Mouse (Mus musculus): ENCODE measurements around the gene Mmd. TPM values are rescaled to one million over a fixed set of nuclear protein-coding genes. Genes with fewer than 3 reads are reported as not detected.

Gene Mmd
- polyA plus RNA-seq (2014; fragmentation: Nextera tagmentation; extraction: Ambion mirVana) = 63.3 and 68.3 TPM in 2 replicates

DNA sequence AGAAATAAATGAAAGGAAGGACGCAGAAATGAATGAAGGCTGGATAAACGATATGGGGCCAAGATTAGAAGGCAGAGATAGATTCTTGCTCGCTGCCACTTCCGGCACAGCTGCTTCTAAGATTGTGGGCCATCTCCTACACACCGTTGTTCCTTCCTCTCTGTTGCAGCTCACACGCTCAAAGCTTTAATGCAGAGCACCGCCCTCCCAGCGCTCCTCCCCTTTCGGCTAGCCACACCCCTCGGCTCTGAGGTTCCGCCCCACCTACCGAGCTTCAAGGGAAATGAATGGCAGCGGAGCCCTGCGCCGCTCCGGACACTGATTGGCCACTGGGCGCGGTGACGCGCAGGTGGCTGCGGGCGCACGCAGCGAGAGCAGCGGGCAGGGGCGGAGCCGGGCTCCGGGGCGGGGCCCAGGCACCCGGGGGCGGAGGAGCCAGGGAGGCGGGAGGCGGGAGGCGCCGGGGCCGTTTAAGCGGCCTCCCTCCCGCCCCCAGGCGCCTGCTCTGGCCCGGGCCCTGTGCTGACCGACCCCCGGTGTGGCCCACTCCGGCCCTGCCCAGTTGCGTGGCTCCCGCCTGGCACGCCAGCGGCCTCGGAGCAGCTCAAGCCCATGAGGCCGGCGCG, at the start of gene Mmd:
TSS of gene Mmd (plus strand) at position 432 of the 626 bp plus-strand sequence.
- no peaks in the 10 kb centered on the region for H3K36me3 ChIP-seq (ENCODE audit: control insufficient read depth, insufficient read depth, low read length)
- H3K4me1 ChIP-seq (ENCODE audit: control insufficient read depth, insufficient read depth, low read length) = peaks cover 15% of the 10 kb centered on the region
- peak within 1 kb of the TSS; percentile 85 for H3K27ac ChIP-seq (ENCODE audit: low read depth, low read length)
- peak; percentile 99 for ATAC-seq
- H3K4me2 ChIP-seq (ENCODE audit: low read length) = peak within 1 kb of the TSS; percentile 82
- H3K9ac ChIP-seq (ENCODE audit: low read length) = peak within 1 kb of the TSS; percentile 93
- no peaks in the 10 kb centered on the region for H3K9me3 ChIP-seq (replicated peaks; ENCODE audit: control insufficient read depth, low read length)
- peak within 1 kb of the TSS; percentile 82 for H3K4me3 ChIP-seq (ENCODE audit: low read depth, low read length)
- no peaks in the 10 kb centered on the region for H3K27me3 ChIP-seq (replicated peaks; ENCODE audit: control insufficient read depth, insufficient read depth, low read length)
- DNase-seq (ENCODE audit: low spot score) = peak; percentile 99
- under 1% methylated on average over 31 of the region's 51 CpGs for WGBS

- no peaks in the 10 kb centered on the region for H3K9me3 ChIP-seq (replicated peaks; ENCODE audit: control insufficient read depth, low read length)
- no peaks in the 10 kb centered on the region for H3K36me3 ChIP-seq (ENCODE audit: control insufficient read depth, insufficient read depth, low read length)
- H3K4me3 ChIP-seq (ENCODE audit: low read depth, low read length) = no peak overlapping the region
- no peak overlapping the region for H3K4me2 ChIP-seq (ENCODE audit: low read length)
- DNase-seq (ENCODE audit: low spot score) (no peak), ATAC-seq (no peak)
- no peaks in the 10 kb centered on the region for H3K27me3 ChIP-seq (replicated peaks; ENCODE audit: control insufficient read depth, insufficient read depth, low read length)
- no peaks in the 10 kb centered on the region; the same call in 1 of the 2 replicates for H3K4me1 ChIP-seq (ENCODE audit: control insufficient read depth, insufficient read depth, low read length)
- no peak overlapping the region for H3K27ac ChIP-seq (ENCODE audit: low read depth, low read length)
- H3K9ac ChIP-seq (ENCODE audit: low read length) = no peak overlapping the region
- WGBS = 83% methylated on average over 2 of the region's 2 CpGs
These were observed 48.4 kb upstream of the Mmd start for GRCm38 (mm10) chr11:90200826-90201225.

GRCm38 (mm10) chr11:90214246-90214645, 35.0 kb upstream of the Mmd start:
- no peak for ATAC-seq
- no peaks in the 10 kb centered on the region for H3K36me3 ChIP-seq (ENCODE audit: control insufficient read depth, insufficient read depth, low read length)
- H3K4me2 ChIP-seq (ENCODE audit: low read length) = no peak overlapping the region
- H3K9ac ChIP-seq (ENCODE audit: low read length) = no peak overlapping the region
- 61% methylated on average over 7 of the region's 7 CpGs for WGBS
- no peak for DNase-seq (ENCODE audit: low spot score)
- no peak overlapping the region for H3K27ac ChIP-seq (ENCODE audit: low read depth, low read length)
- no peaks in the 10 kb centered on the region for H3K4me1 ChIP-seq (ENCODE audit: control insufficient read depth, insufficient read depth, low read length)
- no peaks in the 10 kb centered on the region for H3K9me3 ChIP-seq (replicated peaks; ENCODE audit: control insufficient read depth, low read length)
- H3K27me3 ChIP-seq (replicated peaks; ENCODE audit: control insufficient read depth, insufficient read depth, low read length) = no peaks in the 10 kb centered on the region
- no peak overlapping the region for H3K4me3 ChIP-seq (ENCODE audit: low read depth, low read length)

DNA sequence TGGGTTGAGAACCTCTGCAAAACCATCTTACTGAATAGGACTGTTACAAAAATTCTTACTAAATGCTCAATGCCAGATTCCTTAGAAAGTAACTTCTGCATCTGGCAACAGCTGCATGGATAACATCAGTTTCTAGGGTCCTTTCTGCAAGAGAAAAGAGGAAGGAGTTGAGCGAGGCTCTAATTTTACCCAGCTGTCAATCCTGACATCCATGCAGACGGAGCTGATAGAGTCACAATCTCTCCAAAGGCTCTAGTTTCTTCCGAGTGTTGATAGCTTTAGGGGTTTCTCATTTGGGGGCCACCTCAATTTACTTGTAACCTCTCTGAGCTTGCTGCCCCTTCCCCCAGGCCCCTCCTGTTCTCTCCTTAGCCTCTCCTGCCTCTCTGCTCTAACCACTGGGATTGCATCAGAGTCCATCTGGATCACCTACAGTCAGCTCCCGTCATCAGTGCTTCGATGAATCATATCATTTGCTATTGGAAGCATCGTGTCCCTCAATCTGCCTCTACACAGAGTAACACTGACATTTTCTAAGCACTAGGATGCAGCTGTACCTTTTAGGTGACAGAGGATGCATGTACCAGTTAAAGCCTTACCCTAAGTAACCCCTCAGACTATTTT, 29.1 kb upstream of the Mmd start:
- H3K4me2 ChIP-seq (ENCODE audit: low read length) = no peak overlapping the region
- H3K36me3 ChIP-seq (ENCODE audit: control insufficient read depth, insufficient read depth, low read length) = no peaks in the 10 kb centered on the region
- no peak overlapping the region for H3K27ac ChIP-seq (ENCODE audit: low read depth, low read length)
- no peak overlapping the region for H3K9ac ChIP-seq (ENCODE audit: low read length)
- no peaks in the 10 kb centered on the region for H3K9me3 ChIP-seq (replicated peaks; ENCODE audit: control insufficient read depth, low read length)
- no peaks in the 10 kb centered on the region for H3K27me3 ChIP-seq (replicated peaks; ENCODE audit: control insufficient read depth, insufficient read depth, low read length)
- H3K4me3 ChIP-seq (ENCODE audit: low read depth, low read length) = no peak overlapping the region
- 79% methylated on average over 6 of the region's 6 CpGs for WGBS
- no peak for ATAC-seq
- no peaks in the 10 kb centered on the region for H3K4me1 ChIP-seq (ENCODE audit: control insufficient read depth, insufficient read depth, low read length)
- no peak for DNase-seq (ENCODE audit: low spot score)

- 39% methylated on average over 2 of the region's 2 CpGs for WGBS
- no peaks in the 10 kb centered on the region for H3K36me3 ChIP-seq (ENCODE audit: control insufficient read depth, insufficient read depth, low read length)
- no peak overlapping the region for H3K4me2 ChIP-seq (ENCODE audit: low read length)
- no peaks in the 10 kb centered on the region for H3K9me3 ChIP-seq (replicated peaks; ENCODE audit: control insufficient read depth, low read length)
- no peak for DNase-seq (ENCODE audit: low spot score)
- H3K4me1 ChIP-seq (ENCODE audit: control insufficient read depth, insufficient read depth, low read length) = no peaks in the 10 kb centered on the region
- no peak overlapping the region for H3K9ac ChIP-seq (ENCODE audit: low read length)
- no peak overlapping the region for H3K27ac ChIP-seq (ENCODE audit: low read depth, low read length)
- no peaks in the 10 kb centered on the region for H3K27me3 ChIP-seq (replicated peaks; ENCODE audit: control insufficient read depth, insufficient read depth, low read length)
- H3K4me3 ChIP-seq (ENCODE audit: low read depth, low read length) = no peak overlapping the region
- ATAC-seq = no peak
These were observed 28.5 kb upstream of the Mmd start for GRCm38 (mm10) chr11:90220750-90221149.

DNA sequence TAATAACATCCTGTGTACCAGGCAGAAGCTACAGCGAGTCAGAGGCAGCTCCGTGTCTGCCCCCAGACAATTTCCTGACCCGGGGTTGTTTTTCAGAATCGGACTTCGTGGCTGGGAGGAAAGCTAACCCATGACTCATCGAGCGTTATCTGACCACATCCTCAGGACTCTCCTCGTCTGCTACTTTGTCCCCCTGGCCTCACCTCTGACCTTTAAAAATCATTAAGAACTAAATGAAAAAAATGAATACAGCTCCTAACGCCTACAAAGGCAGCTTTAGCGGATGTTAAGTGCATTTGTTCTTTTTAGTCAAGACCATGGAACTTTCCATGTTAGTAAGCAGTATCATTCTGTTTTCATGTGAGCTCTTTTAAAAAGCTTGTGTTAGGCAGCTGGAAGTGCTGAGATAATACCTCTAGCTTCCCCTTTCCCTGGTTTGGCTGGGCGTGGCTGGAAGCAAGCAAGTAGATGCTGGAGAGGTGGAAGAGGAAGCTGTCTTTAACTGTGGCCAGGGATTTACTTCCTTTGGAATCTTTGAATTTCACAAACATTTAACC, 24.3 kb upstream of the Mmd start:
- Histone ChIP-seq H3K4me2 (ENCODE audit: low read length) (no peak overlapping the region), H3K9me3 (replicated peaks; ENCODE audit: control insufficient read depth, low read length) (no peaks in the 10 kb centered on the region), H3K9ac (ENCODE audit: low read length) (no peak overlapping the region), H3K36me3 (ENCODE audit: control insufficient read depth, insufficient read depth, low read length) (no peaks in the 10 kb centered on the region), H3K27me3 (replicated peaks; ENCODE audit: control insufficient read depth, insufficient read depth, low read length) (no peaks in the 10 kb centered on the region), H3K4me3 (ENCODE audit: low read depth, low read length) (no peak overlapping the region), H3K27ac (ENCODE audit: low read depth, low read length) (no peak overlapping the region), H3K4me1 (ENCODE audit: control insufficient read depth, insufficient read depth, low read length) (no peaks in the 10 kb centered on the region)
- DNase-seq (ENCODE audit: low spot score) = no peak
- no peak for ATAC-seq
- 80% methylated on average over 11 of the region's 11 CpGs for WGBS

- Histone ChIP-seq H3K27ac (ENCODE audit: low read depth, low read length) (no peak overlapping the region), H3K27me3 (replicated peaks; ENCODE audit: control insufficient read depth, insufficient read depth, low read length) (no peaks in the 10 kb centered on the region), H3K9ac (ENCODE audit: low read length) (no peak overlapping the region), H3K36me3 (ENCODE audit: control insufficient read depth, insufficient read depth, low read length) (no peaks in the 10 kb centered on the region), H3K9me3 (replicated peaks; ENCODE audit: control insufficient read depth, low read length) (no peaks in the 10 kb centered on the region), H3K4me1 (ENCODE audit: control insufficient read depth, insufficient read depth, low read length) (no peaks in the 10 kb centered on the region), H3K4me3 (ENCODE audit: low read depth, low read length) (no peak overlapping the region), H3K4me2 (ENCODE audit: low read length) (no peak overlapping the region)
- peak; percentile 75 for ATAC-seq
- DNase-seq (ENCODE audit: low spot score) = peak; percentile 55
- 19% methylated on average over 12 of the region's 12 CpGs for WGBS
These were observed 22.0 kb upstream of the Mmd start for GRCm38 (mm10) chr11:90227000-90227922.

DNA sequence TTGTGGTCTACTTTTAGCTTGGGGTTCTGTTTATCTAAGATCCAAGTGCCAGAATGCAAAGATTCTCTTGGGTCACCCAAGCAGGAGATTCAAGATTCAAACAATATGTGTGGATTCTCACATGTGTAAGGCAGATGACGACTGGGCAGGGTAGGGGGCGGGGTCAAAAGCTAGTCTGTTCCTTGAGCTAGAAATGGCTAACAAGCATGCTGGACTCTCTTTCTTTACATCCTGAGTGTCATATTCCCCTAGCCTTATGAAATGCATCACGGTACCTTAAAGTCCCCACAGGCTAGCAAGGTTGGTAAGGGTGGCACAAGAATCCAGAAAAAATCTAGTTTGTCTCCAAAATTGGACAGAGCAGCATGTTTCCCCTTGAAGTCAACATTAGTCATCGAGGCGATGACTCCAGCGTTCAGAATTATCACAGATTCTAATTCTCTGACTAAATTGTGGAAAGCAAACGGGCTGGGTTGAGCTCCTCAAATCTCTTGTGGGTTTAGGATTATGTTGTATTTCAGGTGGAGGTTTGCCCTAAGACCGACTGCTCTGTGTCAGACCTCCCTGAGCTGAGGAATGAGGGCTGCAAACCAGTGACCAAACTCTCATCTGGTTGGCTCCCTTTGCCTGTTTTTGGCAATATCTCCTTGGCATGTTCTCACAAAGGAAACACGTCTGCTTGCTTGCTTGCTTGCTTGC, 20.9 kb upstream of the Mmd start:
- H3K4me2 ChIP-seq (ENCODE audit: low read length) = no peak overlapping the region
- no peaks in the 10 kb centered on the region for H3K27me3 ChIP-seq (replicated peaks; ENCODE audit: control insufficient read depth, insufficient read depth, low read length)
- no peaks in the 10 kb centered on the region for H3K36me3 ChIP-seq (ENCODE audit: control insufficient read depth, insufficient read depth, low read length)
- H3K9me3 ChIP-seq (replicated peaks; ENCODE audit: control insufficient read depth, low read length) = no peaks in the 10 kb centered on the region
- 87% methylated on average over 9 of the region's 9 CpGs for WGBS
- ATAC-seq (no peak), DNase-seq (ENCODE audit: low spot score) (no peak)
- H3K27ac ChIP-seq (ENCODE audit: low read depth, low read length) = no peak overlapping the region
- no peak overlapping the region for H3K4me3 ChIP-seq (ENCODE audit: low read depth, low read length)
- no peaks in the 10 kb centered on the region for H3K4me1 ChIP-seq (ENCODE audit: control insufficient read depth, insufficient read depth, low read length)
- no peak overlapping the region for H3K9ac ChIP-seq (ENCODE audit: low read length)
